Mouse (Mus musculus) erythroblast, embryonic 14.5 days (primary cell): ENCODE data around the gene Tecpr2.

Source experiments
- GATA1 ChIP-seq: IDR thresholded peaks from 2 replicates; pipeline ENCODE4 v1.6.1; 2012; ENCODE audit warnings: low read length, inconsistent platforms, mixed read lengths
- TAL1 ChIP-seq: IDR thresholded peaks from 3 replicates; pipeline ENCODE4 v1.6.1; 2012; ENCODE audit warnings: low read length, inconsistent platforms, mixed read lengths

DNA sequence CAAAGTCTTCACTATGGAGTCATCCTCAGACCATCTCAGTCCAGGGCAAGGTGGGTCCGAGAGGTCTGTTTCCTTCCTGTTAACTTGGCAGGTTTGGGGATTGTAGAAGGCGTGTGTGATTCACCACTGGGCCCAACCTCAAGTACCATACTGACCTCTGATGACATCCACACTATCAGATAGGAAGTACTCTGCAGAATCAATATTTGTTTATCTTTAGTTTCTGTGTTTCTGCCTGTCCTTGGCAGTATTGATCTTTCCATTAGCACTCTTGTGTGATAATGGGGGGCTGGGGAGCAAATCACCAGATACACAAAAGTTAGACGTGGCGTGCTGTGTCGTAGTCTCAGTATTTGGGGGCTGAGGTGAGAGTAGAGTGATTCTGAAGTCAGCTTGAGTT is 17.8 kb upstream of the Tecpr2 start:
- TF ChIP-seq GATA1 (no peak), TAL1 (no peak)
